Mouse (Mus musculus): ENCODE results near the gene Mgst3. TPM values are rescaled to one million over a fixed set of nuclear protein-coding genes. Genes with fewer than 3 reads are reported as not detected.

Gene Mgst3
- 100 to 1,000 TPM; 191 to 207 TPM for total RNA-seq (2021)

- DNase-seq, result peak; percentile 97
- intact Hi-C loops (cut with DNase I), result loop anchor here (1.0 to 5.0 kb wide), 3 partner anchors 15 to 122 kb away; no protein-coding TSS in a partner anchor
Measured at GRCm38 (mm10) chr1:167393683-167394492, at the start of gene Mgst3. TSS of gene Mgst3 (minus strand) at chr1:167393841.

- DNase-seq, result no peak
- intact Hi-C loops (cut with DNase I), result no loop called here
Measured at GRCm38 (mm10) chr1:167438231-167438885, 44.7 kb upstream of the Mgst3 start.

- intact Hi-C loops (cut with DNase I), result no loop called here
- DNase-seq, result no peak
Measured at GRCm38 (mm10) chr1:167437091-167437490, 43.5 kb upstream of the Mgst3 start.

- intact Hi-C loops (cut with DNase I), result no loop called here
- DNase-seq, result no peak
Measured at GRCm38 (mm10) chr1:167436186-167436975, 42.7 kb upstream of the Mgst3 start.

GRCm38 (mm10) chr1:167434931-167435330 lies 41.3 kb upstream of the Mgst3 start:
- intact Hi-C loops (cut with DNase I), result no loop called here
- DNase-seq, result no peak

- intact Hi-C loops (cut with DNase I), result no loop called here
- DNase-seq, result no peak
Measured at GRCm38 (mm10) chr1:167430976-167431676, 37.5 kb upstream of the Mgst3 start.

GRCm38 (mm10) chr1:167426681-167427080 lies 33.0 kb upstream of the Mgst3 start:
- DNase-seq, result no peak
- intact Hi-C loops (cut with DNase I), result no loop called here

GRCm38 (mm10) chr1:167425572-167425971 lies 31.9 kb upstream of the Mgst3 start:
- DNase-seq, result peak; percentile 36

GRCm38 (mm10) chr1:167422501-167423240 lies 29.0 kb upstream of the Mgst3 start:
- intact Hi-C loops (cut with DNase I), result no loop called here
- peak; percentile 75 to 76 for DNase-seq

More at GRCm38 (mm10) chr1:167425572-167425971, 31.9 kb upstream of the Mgst3 start:
- intact Hi-C loops (cut with DNase I), result no loop called here

- intact Hi-C loops (cut with DNase I), result loop anchor here (1.0 to 10.0 kb wide), 3 partner anchors 222 to 500 kb away; no protein-coding TSS in a partner anchor
- DNase-seq, result peak; percentile 81 to 87
Measured at GRCm38 (mm10) chr1:167414846-167415245, 21.2 kb upstream of the Mgst3 start.

- no peak for DNase-seq
- intact Hi-C loops (cut with DNase I), result loop anchor here (10.0 kb wide), 1 partner anchor 503 kb away; no protein-coding TSS in a partner anchor
Measured at GRCm38 (mm10) chr1:167411991-167412715, 18.5 kb upstream of the Mgst3 start.

- no peak for DNase-seq
- intact Hi-C loops (cut with DNase I), result no loop called here
Measured at GRCm38 (mm10) chr1:167409601-167410000, 16.0 kb upstream of the Mgst3 start.

- intact Hi-C loops (cut with DNase I), result no loop called here
- DNase-seq, result no peak
Measured at GRCm38 (mm10) chr1:167405237-167405636, 11.6 kb upstream of the Mgst3 start.

GRCm38 (mm10) chr1:167393281-167393680 lies 360 bp downstream of the Mgst3 start:
- intact Hi-C loops (cut with DNase I), result loop anchor here (5.0 kb wide), 1 partner anchor 121 kb away; no protein-coding TSS in a partner anchor
- DNase-seq, result no peak

- DNase-seq, result peak; percentile 31 to 38
- intact Hi-C loops (cut with DNase I), result loop anchor here (5.0 kb wide), 1 partner anchor 120 kb away; no protein-coding TSS in a partner anchor
Measured at GRCm38 (mm10) chr1:167392687-167393086, 954 bp downstream of the Mgst3 start.

GRCm38 (mm10) chr1:167392031-167392640 lies 1.5 kb downstream of the Mgst3 start:
- intact Hi-C loops (cut with DNase I), result loop anchor here (5.0 kb wide), 1 partner anchor 120 kb away; no protein-coding TSS in a partner anchor
- DNase-seq, result peak; percentile 31 to 35

- no peak for DNase-seq
- intact Hi-C loops (cut with DNase I), result loop anchor here (5.0 kb wide), 1 partner anchor 119 kb away; no protein-coding TSS in a partner anchor
Measured at GRCm38 (mm10) chr1:167391241-167391640, 2.4 kb downstream of the Mgst3 start.

- intact Hi-C loops (cut with DNase I), result loop anchor here (5.0 kb wide), 1 partner anchor 118 kb away; no protein-coding TSS in a partner anchor
- DNase-seq, result no peak
Measured at GRCm38 (mm10) chr1:167390381-167390780, 3.3 kb downstream of the Mgst3 start.

All from heart, postnatal 10 days (tissue).